Mouse (Mus musculus): ENCODE measurements around the gene Cachd1. TPM values are rescaled to one million over a fixed set of nuclear protein-coding genes. Genes with fewer than 3 reads are reported as not detected.

The Cachd1 gene
- total RNA-seq, 2 experiments from 2014 or later = 39.5 to 42.5 TPM

DNA sequence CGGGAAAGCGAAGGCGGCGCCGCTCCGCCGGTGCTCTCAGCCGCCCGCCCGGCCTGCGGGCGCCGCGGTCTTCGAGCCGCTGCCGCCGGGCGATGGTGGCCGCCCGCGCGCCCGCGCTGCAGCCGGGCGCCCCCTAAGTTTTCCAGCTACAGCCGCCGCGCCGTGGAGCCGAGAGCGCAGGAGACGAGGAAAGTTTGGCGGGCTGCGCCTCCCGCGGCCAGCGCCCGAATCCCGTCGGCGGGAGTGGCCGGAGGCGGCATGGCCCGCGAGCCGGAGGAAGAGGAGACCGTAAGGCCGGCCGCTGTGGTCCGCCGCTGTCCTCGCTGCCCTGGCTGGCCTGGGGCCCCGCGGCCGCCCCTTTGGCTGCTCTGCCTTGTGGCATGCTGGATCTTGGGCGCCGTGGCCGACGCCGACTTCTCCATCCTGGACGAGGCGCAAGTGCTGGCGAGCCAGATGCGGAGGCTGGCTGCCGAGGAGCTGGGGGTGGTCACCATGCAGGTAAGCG is 448 bp downstream of the Cachd1 start:
- TF ChIP-seq CTCF (conservative IDR thresholded peaks at IDR 0.05) = no peak
- Histone ChIP-seq H3K4me3 (peak overlapping the region; percentile 91), H3K27ac (peak overlapping the region; percentile 88)
- no peak for DNase-seq (ENCODE audit: low spot score in 2 of 2)

DNA sequence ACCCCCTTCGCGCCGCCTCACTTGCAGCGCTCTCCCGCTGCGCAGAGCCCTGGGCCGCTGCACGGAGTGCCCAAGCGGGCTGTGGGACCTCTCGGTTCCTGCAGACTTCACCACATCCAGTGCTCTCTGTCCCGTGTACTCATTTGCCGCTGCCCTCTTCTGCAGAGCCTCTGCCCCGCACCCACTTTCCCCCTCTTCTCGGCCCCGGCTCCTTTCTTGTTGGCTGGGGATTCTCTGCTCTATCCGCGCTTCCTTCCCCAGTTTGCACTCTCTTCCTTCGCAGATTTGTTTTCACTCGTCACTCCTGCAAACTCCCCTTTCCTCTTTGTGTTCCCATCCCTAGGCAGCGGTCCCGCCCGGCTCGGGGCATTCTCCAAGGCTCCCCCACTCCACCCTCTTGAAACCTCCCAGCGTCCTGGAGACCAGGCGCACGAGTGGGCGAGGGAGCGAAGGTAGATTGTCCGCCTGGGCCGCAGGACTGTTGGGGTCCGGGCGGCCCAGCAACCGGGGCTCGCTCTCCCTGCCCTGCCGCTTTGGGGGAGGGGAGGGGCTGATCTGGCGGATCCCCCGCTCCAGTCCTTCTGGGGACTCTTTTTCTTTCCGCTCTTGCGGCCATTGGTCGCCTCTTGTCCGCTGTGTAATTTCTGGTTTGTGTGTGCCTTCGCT is 1.0 kb downstream of the Cachd1 start:
- H3K27ac ChIP-seq = peak overlapping the region; percentile 88
- TF ChIP-seq CTCF (conservative IDR thresholded peaks at IDR 0.05) = no peak
- H3K4me3 ChIP-seq = peak overlapping the region; percentile 91
- DNase-seq (ENCODE audit: low spot score in 2 of 2) = peak in 1 of 2 experiments; percentile 18

DNA sequence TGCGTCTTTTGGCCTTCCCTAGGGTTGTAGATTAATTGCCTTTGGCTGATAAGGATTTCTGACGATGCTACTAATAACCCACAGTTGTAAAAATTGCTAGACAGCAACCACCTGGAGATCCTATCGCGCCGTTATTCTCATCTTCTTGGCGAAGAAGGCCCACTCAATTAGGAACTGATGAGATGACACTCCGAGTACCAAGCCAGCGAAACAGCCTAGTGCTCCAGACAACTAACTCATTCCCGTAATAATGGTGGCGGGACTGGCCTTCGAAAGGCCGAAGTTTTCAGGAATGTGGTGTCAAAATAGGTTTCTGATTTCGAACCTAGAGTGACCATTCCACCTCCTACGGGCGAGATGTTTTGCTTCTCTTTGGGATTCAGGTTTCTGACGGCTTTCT is 1.6 kb downstream of the Cachd1 start:
- no peak for TF ChIP-seq CTCF (conservative IDR thresholded peaks at IDR 0.05)
- Histone ChIP-seq H3K27ac (peak overlapping the region; percentile 88), H3K4me3 (peak overlapping the region; percentile 91)
- no peak for DNase-seq (ENCODE audit: low spot score in 2 of 2)

DNA sequence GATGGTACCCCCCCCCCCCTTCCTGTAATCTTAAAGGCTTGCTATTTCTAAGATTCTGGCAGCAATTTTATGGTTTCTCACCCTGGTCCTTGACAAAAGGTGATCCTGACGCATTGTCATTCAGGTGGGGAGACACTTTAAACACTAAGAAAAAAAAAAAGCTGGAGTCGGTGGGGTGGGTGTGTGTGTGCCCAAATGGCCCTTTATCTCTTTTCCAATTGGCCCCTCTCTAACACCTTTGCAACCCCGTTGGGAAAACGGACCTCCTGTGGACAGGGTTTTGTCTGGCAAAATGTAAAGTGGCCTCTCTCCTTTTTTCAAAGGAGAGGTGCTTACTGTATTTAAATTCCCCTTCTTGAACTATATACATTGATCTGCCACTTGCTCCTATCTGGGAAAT is 2.5 kb downstream of the Cachd1 start:
- Histone ChIP-seq H3K4me3 (peak overlapping the region; percentile 91; the same call in 1 of the 2 replicates), H3K27ac (peak overlapping the region; percentile 88; the same call in 1 of the 2 replicates)
- TF ChIP-seq CTCF (conservative IDR thresholded peaks at IDR 0.05) = no peak
- no peak for DNase-seq (ENCODE audit: low spot score in 2 of 2)

DNA sequence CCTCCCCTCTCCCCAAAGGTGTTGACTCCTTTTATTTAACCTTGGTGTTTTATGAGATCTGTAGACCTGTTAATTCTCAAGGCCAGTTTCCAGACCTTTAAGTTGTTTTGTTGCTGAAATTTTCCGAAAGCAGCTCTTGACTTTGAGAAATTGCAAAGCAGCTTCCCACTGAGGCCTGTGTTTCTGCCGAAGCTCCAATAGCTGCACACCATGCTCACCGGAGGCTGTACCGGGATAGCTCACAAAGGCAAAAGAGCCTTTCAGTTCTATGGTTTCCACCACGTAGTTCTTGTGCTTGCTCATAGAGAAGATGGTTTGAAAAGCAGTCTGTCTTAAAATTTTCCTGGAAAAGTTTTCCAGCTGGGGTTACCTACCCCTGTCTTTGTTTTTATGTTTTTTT is 3.2 kb downstream of the Cachd1 start:
- no peak for DNase-seq (ENCODE audit: low spot score in 2 of 2)
- TF ChIP-seq CTCF (conservative IDR thresholded peaks at IDR 0.05) = no peak
- H3K4me3 ChIP-seq = peak overlapping the region; percentile 22; the same call in 1 of the 2 replicates
- H3K27ac ChIP-seq = peak overlapping the region; percentile 33; the same call in 1 of the 2 replicates

DNA sequence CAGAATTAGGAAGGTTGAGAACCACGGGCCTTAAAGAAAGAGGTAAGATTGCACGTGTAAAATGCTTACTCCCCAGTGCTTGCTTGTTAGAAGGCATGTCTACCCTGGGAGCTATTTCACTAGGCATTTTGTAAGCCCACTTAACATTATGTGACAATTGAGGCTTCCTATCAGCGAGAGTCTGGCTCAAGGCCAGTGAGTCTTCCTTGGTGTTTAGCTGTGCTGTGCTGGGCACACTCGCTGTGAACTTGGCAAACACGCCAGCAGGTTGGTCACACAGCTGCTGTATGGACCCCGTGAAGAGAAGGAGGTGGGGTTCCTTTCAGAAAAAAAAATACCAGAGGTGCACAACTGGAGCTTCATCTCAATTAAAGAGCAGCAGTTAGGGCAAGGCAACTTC is 4.4 kb downstream of the Cachd1 start:
- H3K27ac ChIP-seq = no peak overlapping the region

DNA sequence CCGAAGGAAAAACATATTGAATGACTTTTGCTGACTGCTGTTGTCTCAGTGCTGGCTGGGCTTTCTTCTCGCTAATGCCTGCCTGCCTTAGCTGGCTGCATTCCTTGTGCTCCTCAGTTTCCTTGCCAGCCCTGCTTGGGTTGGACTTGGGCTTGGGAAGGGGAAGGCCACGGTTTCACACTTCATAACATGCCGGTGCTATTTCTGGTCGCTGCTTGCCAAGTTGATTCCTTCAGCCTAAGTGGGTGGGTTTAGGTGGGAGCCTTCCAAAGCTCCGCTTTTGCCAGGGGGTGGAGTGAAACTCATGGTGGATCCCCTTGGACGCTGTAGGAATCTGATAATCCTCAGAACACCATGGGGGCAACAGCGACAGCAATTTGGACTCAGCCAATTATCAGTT is 5.9 kb downstream of the Cachd1 start:
- no peak for TF ChIP-seq CTCF (conservative IDR thresholded peaks at IDR 0.05)
- H3K4me3 ChIP-seq = no peak overlapping the region
- no peak overlapping the region; the same call in 1 of the 2 replicates for H3K27ac ChIP-seq
- no peak for DNase-seq (ENCODE audit: low spot score in 2 of 2)

More for the DNA sequence above, 4.4 kb downstream of the Cachd1 start:
- H3K4me3 ChIP-seq = no peak overlapping the region
- no peak for TF ChIP-seq CTCF (conservative IDR thresholded peaks at IDR 0.05)
- DNase-seq (ENCODE audit: low spot score in 2 of 2) = no peak

DNA sequence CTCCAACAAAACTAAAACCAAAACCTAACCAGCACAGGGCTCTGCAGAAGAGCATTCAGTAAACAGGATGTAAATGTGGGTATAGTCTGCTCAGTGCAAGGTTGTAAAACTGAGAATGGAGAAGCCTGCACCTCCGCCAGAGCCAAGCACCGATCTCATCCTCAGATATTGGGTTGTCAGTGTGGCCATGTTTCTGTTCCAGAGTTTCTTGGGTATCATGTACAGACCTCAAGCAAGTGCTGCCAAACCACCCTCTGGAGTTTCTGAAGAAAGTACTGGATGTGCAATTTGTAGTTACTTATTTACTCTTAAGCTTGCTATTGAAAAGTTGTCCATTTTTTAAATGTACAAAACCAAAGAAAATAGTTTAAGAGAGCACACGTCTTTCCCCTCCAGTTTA is 6.4 kb downstream of the Cachd1 start:
- Histone ChIP-seq H3K4me3 (no peak overlapping the region), H3K27ac (no peak overlapping the region)
- TF ChIP-seq CTCF (conservative IDR thresholded peaks at IDR 0.05) = no peak
- DNase-seq (ENCODE audit: low spot score in 2 of 2) = no peak

DNA sequence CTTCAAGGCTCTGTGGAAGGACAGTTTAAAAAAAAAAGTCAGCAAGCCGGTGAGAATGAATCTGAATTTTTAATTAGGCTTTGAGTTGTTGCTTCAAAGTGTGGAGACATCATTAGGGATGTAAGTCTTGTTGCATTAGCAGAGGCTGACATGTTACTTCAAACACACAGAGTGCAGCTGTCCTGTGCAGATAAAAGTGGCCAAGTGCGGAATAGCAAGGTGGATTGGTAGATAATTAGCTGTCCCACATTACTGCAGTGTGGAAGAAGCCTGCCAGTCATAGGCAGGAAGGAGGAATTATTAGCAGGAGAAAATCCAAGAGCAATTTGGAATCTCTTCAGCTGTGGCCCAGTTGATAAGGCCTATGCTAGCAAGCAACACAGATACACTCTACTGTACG is 10.7 kb downstream of the Cachd1 start:
- no peak for DNase-seq (ENCODE audit: low spot score in 2 of 2)
- H3K4me3 ChIP-seq = no peak overlapping the region
- no peak for TF ChIP-seq CTCF (conservative IDR thresholded peaks at IDR 0.05)
- H3K27ac ChIP-seq = no peak overlapping the region

DNA sequence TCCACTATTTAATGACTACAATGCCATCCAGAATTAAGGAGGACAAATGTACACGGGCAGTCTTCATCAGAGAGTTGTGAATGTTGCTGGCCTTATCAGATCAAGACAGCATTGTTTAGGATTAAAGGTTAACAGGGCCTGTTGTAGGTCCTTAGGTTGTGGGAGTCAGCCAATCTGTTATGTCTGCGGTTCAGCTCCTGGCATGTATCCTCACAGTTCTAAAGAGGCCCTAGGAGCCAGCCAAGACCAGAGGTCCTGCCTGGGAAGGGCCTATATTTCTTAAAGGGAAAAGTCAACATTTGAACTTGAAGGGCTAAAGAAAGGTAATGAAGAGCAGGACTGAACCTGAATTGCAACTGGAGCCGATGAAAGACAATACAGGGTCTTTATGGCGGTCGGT is 13.7 kb downstream of the Cachd1 start:
- no peak for TF ChIP-seq CTCF (conservative IDR thresholded peaks at IDR 0.05)
- DNase-seq (ENCODE audit: low spot score in 2 of 2) = no peak
- H3K27ac ChIP-seq = no peak overlapping the region
- no peak overlapping the region for H3K4me3 ChIP-seq

DNA sequence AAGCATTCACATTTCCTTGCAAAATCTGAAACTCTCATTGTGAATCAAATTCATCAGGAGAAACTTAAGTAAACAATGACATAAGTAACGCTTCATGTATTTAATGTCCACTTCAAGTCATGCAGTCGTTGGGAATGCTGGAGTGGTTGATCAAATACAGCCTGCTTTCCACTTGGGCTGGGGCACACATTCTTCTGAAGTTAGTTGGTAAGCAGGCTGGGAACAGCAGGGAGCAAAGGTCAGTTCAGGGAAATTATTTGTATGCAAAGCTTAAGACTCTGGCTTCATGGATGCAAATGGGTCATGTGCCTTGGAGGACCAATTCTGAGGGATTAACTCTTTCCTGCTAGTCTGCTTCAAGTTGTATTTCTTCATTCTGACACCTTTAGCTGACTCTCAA is 16.7 kb downstream of the Cachd1 start:
- DNase-seq (ENCODE audit: low spot score in 2 of 2) = no peak
- no peak overlapping the region for H3K4me3 ChIP-seq
- H3K27ac ChIP-seq = no peak overlapping the region; the same call in 1 of the 2 replicates
- no peak for TF ChIP-seq CTCF (conservative IDR thresholded peaks at IDR 0.05)

DNA sequence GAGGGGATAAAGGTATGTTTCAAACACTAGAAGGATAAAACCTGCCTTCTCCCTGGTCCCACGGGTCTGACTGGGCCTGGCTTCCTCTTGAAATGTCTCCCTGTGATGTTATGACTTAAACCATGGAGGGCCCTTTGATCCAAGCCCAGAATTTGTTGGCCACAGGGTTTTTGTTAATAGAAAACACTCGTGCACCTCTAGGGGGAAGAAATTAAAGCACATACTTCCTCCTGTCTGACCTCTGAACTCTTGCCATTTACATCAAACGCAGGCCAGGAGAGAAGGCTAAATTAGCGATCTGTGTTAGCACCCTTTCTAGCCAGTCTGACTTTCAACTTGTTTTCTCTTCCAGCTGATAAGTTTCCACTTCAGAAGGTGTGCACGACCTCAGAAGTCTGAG is 19.0 kb downstream of the Cachd1 start:
- no peak overlapping the region for H3K4me3 ChIP-seq
- no peak for DNase-seq (ENCODE audit: low spot score in 2 of 2)
- H3K27ac ChIP-seq = no peak overlapping the region
- no peak for TF ChIP-seq CTCF (conservative IDR thresholded peaks at IDR 0.05)

DNA sequence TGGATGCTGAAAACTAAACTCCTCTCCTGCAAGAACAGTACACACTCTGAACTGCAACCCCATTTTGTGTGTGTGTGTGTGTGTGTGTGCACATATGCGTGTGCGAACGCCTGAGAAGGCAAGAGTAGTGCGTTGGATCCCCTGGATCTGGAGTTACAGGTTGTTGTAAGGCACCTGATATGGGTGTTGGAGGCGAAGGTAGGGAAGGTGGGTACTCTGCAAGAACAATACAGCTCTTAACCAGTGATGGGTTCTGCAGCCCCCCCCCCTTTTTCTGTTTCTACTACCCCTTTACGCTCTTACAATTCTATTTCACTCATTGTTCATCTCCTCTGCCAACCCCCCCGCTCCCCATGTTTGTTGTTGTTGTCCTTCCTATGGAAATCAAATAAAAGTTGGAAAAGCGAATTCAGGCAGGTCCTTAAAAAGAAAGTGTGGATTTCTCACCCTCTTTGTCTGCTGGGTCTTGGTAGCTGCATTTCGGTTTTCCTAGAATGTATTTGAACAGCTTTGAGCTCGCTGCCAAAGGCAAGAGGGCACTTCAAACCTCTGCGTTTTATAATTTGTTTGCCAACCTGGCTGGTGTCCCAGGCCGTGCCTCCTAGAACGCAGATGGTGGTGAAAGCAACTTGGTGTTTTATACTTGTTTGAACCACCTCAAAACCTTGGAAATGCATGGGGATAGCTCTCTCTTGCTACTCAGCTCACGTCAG is 24.4 kb downstream of the Cachd1 start:
- peak in 1 of 2 experiments; percentile 13 for DNase-seq (ENCODE audit: low spot score in 2 of 2)
- Histone ChIP-seq H3K4me3 (no peak overlapping the region), H3K27ac (no peak overlapping the region)
- no peak for TF ChIP-seq CTCF (conservative IDR thresholded peaks at IDR 0.05)

DNA sequence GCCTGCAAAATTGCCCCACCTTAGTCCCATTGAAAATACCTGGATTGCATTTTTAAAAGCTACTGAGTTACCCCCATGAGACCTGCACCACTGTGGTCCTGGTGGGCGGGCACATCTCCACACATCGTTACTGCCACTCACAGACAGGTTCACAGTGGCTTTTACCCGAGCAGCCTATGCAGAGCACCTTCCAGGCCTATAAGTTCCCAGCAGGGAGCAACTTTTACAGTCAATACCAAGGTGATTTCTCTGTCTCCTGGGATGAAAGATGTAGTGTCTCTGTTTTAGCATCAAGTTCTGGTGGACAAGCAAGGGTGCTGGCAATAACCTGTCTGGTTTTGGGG is 24.9 kb downstream of the Cachd1 start:
- DNase-seq (ENCODE audit: low spot score in 2 of 2) = no peak
- Histone ChIP-seq H3K4me3 (no peak overlapping the region), H3K27ac (no peak overlapping the region)
- no peak for TF ChIP-seq CTCF (conservative IDR thresholded peaks at IDR 0.05)

Data from layer of hippocampus, adult 2 months (tissue).